Mouse (Mus musculus) forebrain, embryonic 16.5 days (tissue): ENCODE data around the gene Zic4. TPM values are rescaled to one million over a fixed set of nuclear protein-coding genes. Genes with fewer than 3 reads are reported as not detected.
A peak's percentile ranks its signal among the peaks of the same experiment; 100 is the strongest.

ENCODE experiments used
- ATAC-seq: fragments of 200-750 bp; cut with Nextera tagmentation; 2 replicates; pipeline ENCODE4 v1.8.0; 2017; ENCODE audit warnings: mild to moderate bottlenecking, moderate library complexity
- H3K27ac ChIP-seq: fragments of 300-500 bp; sonication (generic); 2 replicates; pipeline ENCODE4 v1.5.1; 2014; ENCODE audit warnings: low read length, control low read depth
- H3K27me3 ChIP-seq: fragments of 300-500 bp; sonication (generic); replicated peaks from 2 replicates; pipeline ENCODE4 v1.6.1; 2014; ENCODE audit warnings: low read length; ENCODE audit not compliant: control insufficient read depth, insufficient read depth
- H3K36me3 ChIP-seq: fragments of 300-500 bp; sonication (generic); 2 replicates; pipeline ENCODE4 v1.6.1; 2014; ENCODE audit not compliant: control insufficient read depth, insufficient read depth
- H3K4me1 ChIP-seq: fragments of 300-500 bp; sonication (generic); replicated peaks from 2 replicates; pipeline ENCODE4 v1.6.1; 2014; ENCODE audit warnings: low read length; ENCODE audit not compliant: control insufficient read depth, insufficient read depth
- H3K4me2 ChIP-seq: fragments of 300-500 bp; sonication (generic); 2 replicates; pipeline ENCODE4 v1.6.1; 2014; ENCODE audit warnings: mild to moderate bottlenecking, low read length, control low read depth
- H3K4me3 ChIP-seq: fragments of 300-500 bp; sonication (generic); replicated peaks from 2 replicates; pipeline ENCODE4 v1.5.1; 2014; ENCODE audit warnings: mild to moderate bottlenecking, low read length, control low read depth
- H3K9ac ChIP-seq: fragments of 300-500 bp; sonication (generic); replicated peaks from 2 replicates; pipeline ENCODE4 v1.6.1; 2014; ENCODE audit warnings: low read depth, low read length, control low read depth
- H3K9me3 ChIP-seq: fragments of 300-500 bp; sonication (generic); 2 replicates; pipeline ENCODE4 v1.6.1; 2016; ENCODE audit warnings: low read length; ENCODE audit not compliant: control insufficient read depth
- WGBS: fragments of 180-500 bp; shearing (Covaris S2); extraction: QIAGEN DNeasy Blood & Tissue Kit; methylation state at CpG from one replicate; pipeline ENCODE4 v1.1.7; 2014; 5-methylcytosine and 5-hydroxymethylcytosine counted together
- polyA plus RNA-seq: library from polyadenylated mRNA; unstranded; fragments of >200 nt; fragmentation: Nextera tagmentation; extraction: Ambion mirVana; gene quantifications from 2 replicates; pipeline ENCODE4 v1.2.1, GENCODE M21; 2015

The Zic4 gene
- polyA plus RNA-seq, 1 experiment from 2014 or later = 47.6 TPM

GRCm38 (mm10) chr9:91366999-91367811 lies 5.0 kb downstream of the Zic4 start:
- Histone ChIP-seq H3K27me3 (peaks cover 43% of the 10 kb centered on the region), H3K4me2 (peak overlapping the region; percentile 52), H3K9ac (peak overlapping the region; percentile 41), H3K36me3 (no peaks in the 10 kb centered on the region), H3K4me1 (peaks cover 19% of the 10 kb centered on the region), H3K9me3 (no peaks in the 10 kb centered on the region), H3K27ac (peak overlapping the region; percentile 83), H3K4me3 (peak overlapping the region; percentile 53)
- ATAC-seq = no peak
- WGBS = 1% methylated on average over 30 of the region's 30 CpGs

- no peaks in the 10 kb centered on the region for H3K36me3 ChIP-seq
- H3K4me3 ChIP-seq = 0 out of 2 replicates have a peak overlapping the region, but pooled peaks have one; percentile 9
- 11% methylated on average over 3 of the region's 3 CpGs for WGBS
- no peaks in the 10 kb centered on the region for H3K9me3 ChIP-seq
- peak overlapping the region; percentile 67 for H3K27ac ChIP-seq
- H3K9ac ChIP-seq = no peak overlapping the region
- H3K27me3 ChIP-seq = peaks cover 48% of the 10 kb centered on the region
- H3K4me1 ChIP-seq = peaks cover 18% of the 10 kb centered on the region
- peak overlapping the region; percentile 25 for H3K4me2 ChIP-seq
- ATAC-seq = no peak
These were observed 5.9 kb downstream of the Zic4 start for GRCm38 (mm10) chr9:91368150-91368549.

- H3K4me3 ChIP-seq = peak overlapping the region; percentile 32
- ATAC-seq = no peak
- peak overlapping the region; percentile 67 for H3K27ac ChIP-seq
- peak overlapping the region; percentile 25 for H3K4me2 ChIP-seq
- 22% methylated on average over 13 of the region's 13 CpGs for WGBS
- H3K36me3 ChIP-seq = no peaks in the 10 kb centered on the region
- peaks cover 18% of the 10 kb centered on the region for H3K4me1 ChIP-seq
- no peak overlapping the region; the same call in 1 of the 2 replicates for H3K9ac ChIP-seq
- no peaks in the 10 kb centered on the region for H3K9me3 ChIP-seq
- H3K27me3 ChIP-seq = peaks cover 52% of the 10 kb centered on the region
These were observed 6.7 kb downstream of the Zic4 start for GRCm38 (mm10) chr9:91368946-91369292.

- WGBS = 21% methylated on average over 26 of the region's 26 CpGs
- peak overlapping the region; percentile 51 for H3K9ac ChIP-seq
- peak overlapping the region; percentile 32 for H3K4me3 ChIP-seq
- H3K27ac ChIP-seq = peak overlapping the region; percentile 67
- no peaks in the 10 kb centered on the region for H3K36me3 ChIP-seq
- H3K27me3 ChIP-seq = peaks cover 56% of the 10 kb centered on the region
- ATAC-seq = no peak
- H3K4me1 ChIP-seq = peaks cover 14% of the 10 kb centered on the region
- H3K4me2 ChIP-seq = peak overlapping the region; percentile 35
- H3K9me3 ChIP-seq = no peaks in the 10 kb centered on the region
These were observed 7.2 kb downstream of the Zic4 start for GRCm38 (mm10) chr9:91369293-91369991.

- Histone ChIP-seq H3K4me1 (peaks cover 7% of the 10 kb centered on the region; the same call in 1 of the 2 replicates), H3K4me3 (peak overlapping the region; percentile 32), H3K4me2 (peak overlapping the region; percentile 35), H3K36me3 (no peaks in the 10 kb centered on the region), H3K27ac (peak overlapping the region; percentile 67), H3K27me3 (peaks cover 62% of the 10 kb centered on the region), H3K9ac (peak overlapping the region; percentile 51), H3K9me3 (no peaks in the 10 kb centered on the region)
- WGBS = 29% methylated on average over 6 of the region's 6 CpGs
- no peak for ATAC-seq
These were observed 8.0 kb downstream of the Zic4 start for GRCm38 (mm10) chr9:91370191-91370708.

GRCm38 (mm10) chr9:91371011-91371410 lies 8.8 kb downstream of the Zic4 start:
- H3K27me3 ChIP-seq = peaks cover 69% of the 10 kb centered on the region
- H3K4me2 ChIP-seq = no peak overlapping the region; the same call in 1 of the 2 replicates
- H3K9ac ChIP-seq = no peak overlapping the region; the same call in 1 of the 2 replicates
- 0 out of 2 replicates have a peak, but pooled peaks have one; percentile 13 for ATAC-seq
- H3K9me3 ChIP-seq = no peaks in the 10 kb centered on the region
- H3K27ac ChIP-seq = peak overlapping the region; percentile 67
- H3K36me3 ChIP-seq = no peaks in the 10 kb centered on the region
- peaks cover 5% of the 10 kb centered on the region; the same call in 1 of the 2 replicates for H3K4me1 ChIP-seq
- H3K4me3 ChIP-seq = no peak overlapping the region; the same call in 1 of the 2 replicates

- Histone ChIP-seq H3K36me3 (no peaks in the 10 kb centered on the region), H3K9ac (no peak overlapping the region), H3K4me1 (peaks cover 5% of the 10 kb centered on the region; the same call in 1 of the 2 replicates), H3K4me2 (peak overlapping the region; percentile 27), H3K27me3 (peaks cover 75% of the 10 kb centered on the region), H3K4me3 (no peak overlapping the region), H3K9me3 (no peaks in the 10 kb centered on the region), H3K27ac (peak overlapping the region; percentile 14; the same call in 1 of the 2 replicates)
- ATAC-seq = no peak
- 33% methylated on average over 4 of the region's 4 CpGs for WGBS
These were observed 9.4 kb downstream of the Zic4 start for GRCm38 (mm10) chr9:91371608-91372007.

- peaks cover 85% of the 10 kb centered on the region for H3K27me3 ChIP-seq
- no peaks in the 10 kb centered on the region for H3K9me3 ChIP-seq
- no peak overlapping the region for H3K4me2 ChIP-seq
- H3K36me3 ChIP-seq = no peaks in the 10 kb centered on the region
- ATAC-seq = no peak
- H3K4me3 ChIP-seq = no peak overlapping the region
- no peak overlapping the region for H3K27ac ChIP-seq
- H3K4me1 ChIP-seq = peaks cover 7% of the 10 kb centered on the region; the same call in 1 of the 2 replicates
- 35% methylated on average over 3 of the region's 3 CpGs for WGBS
- H3K9ac ChIP-seq = no peak overlapping the region
These were observed 11.8 kb downstream of the Zic4 start for GRCm38 (mm10) chr9:91373811-91374575.
